Mouse (Mus musculus): ENCODE measurements around the gene Tmem184b. TPM values are rescaled to one million over a fixed set of nuclear protein-coding genes. Genes with fewer than 3 reads are reported as not detected.

Tmem184b gene
- polyA plus RNA-seq, 1 experiment, result 69.0 TPM

GRCm38 (mm10) chr15:79437541-79438208 is 34.3 kb upstream of the Tmem184b start:
- no peak for TF ChIP-seq CTCF (conservative IDR thresholded peaks at IDR 0.05; ENCODE audit: insufficient read depth, insufficient read length, low read depth, low read length)
- no peak for TF ChIP-seq POLR2A (IDR thresholded peaks at IDR 0.05; ENCODE audit: low read depth, low read length)
- Histone ChIP-seq H3K27ac (ENCODE audit: insufficient read depth, low read depth, low read length) (peak overlapping the region; percentile 36), H3K4me1 (ENCODE audit: control insufficient read depth, insufficient read depth, low read length) (peaks cover 30% of the 10 kb centered on the region), H3K36me3 (ENCODE audit: control insufficient read depth, insufficient read depth, low read length) (no peaks in the 10 kb centered on the region), H3K27me3 (replicated peaks; ENCODE audit: control insufficient read depth, insufficient read depth, low read length) (no peaks in the 10 kb centered on the region), H3K4me3 (ENCODE audit: insufficient read depth, low read depth, low read length) (no peak overlapping the region)
- WGBS, result 67% methylated on average over 12 of the region's 12 CpGs
- DNase-seq, result no peak

DNA sequence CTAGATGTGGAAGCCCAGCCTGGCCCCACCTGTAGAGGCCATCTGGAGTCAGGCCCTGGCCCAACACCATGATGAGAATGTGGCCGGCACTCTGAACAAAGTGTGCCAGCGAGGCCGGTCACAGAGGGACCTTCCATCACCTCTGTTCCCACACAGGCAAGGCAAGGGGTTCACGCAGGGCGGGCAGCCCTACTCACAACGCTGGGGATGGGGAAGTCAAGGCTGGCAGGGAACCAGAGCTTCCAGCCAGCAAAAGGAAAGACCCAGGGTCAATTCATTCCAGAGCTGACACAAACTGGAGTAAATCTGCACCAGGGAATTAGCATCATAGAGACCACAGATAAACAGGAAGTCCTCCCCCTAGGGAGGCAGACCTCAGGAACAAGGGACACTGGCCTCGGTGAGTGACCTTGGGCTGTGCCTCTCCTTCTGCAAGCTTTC is 33.1 kb upstream of the Tmem184b start:
- H3K4me1 ChIP-seq (ENCODE audit: control insufficient read depth, insufficient read depth, low read length), result peaks cover 34% of the 10 kb centered on the region
- H3K27ac ChIP-seq (ENCODE audit: insufficient read depth, low read depth, low read length), result peak overlapping the region; percentile 47
- peak; percentile 81 for DNase-seq
- TF ChIP-seq POLR2A (IDR thresholded peaks at IDR 0.05; ENCODE audit: low read depth, low read length), result no peak
- no peak for TF ChIP-seq CTCF (conservative IDR thresholded peaks at IDR 0.05; ENCODE audit: insufficient read depth, insufficient read length, low read depth, low read length)
- 44% methylated on average over 7 of the region's 7 CpGs for WGBS
- H3K4me3 ChIP-seq (ENCODE audit: insufficient read depth, low read depth, low read length), result no peak overlapping the region
- H3K36me3 ChIP-seq (ENCODE audit: control insufficient read depth, insufficient read depth, low read length), result no peaks in the 10 kb centered on the region
- no peaks in the 10 kb centered on the region for H3K27me3 ChIP-seq (replicated peaks; ENCODE audit: control insufficient read depth, insufficient read depth, low read length)

DNA sequence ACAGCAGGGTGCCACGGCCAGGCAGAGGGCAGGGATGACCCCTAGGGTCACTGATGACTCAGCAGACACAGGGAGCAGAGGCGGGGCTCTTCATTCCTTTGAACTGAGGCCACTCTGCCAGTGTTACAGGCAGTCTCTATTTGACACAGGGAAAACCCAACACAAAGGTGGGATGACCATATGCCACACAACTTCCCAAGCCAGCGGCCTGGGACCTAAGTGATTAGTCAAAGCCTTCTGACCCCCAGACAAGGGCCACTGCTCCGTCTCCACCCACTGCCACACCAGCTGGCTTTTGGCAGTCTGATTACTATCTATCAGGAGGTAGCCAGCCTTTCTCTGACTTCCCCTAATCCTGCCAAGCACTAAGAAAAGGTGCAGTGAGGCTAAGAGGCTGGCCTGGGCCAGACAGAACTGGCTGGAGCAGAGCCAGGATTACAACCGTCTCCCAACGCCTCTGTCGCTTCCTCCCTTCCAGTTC is 31.9 kb upstream of the Tmem184b start:
- whole genome bisulfite sequencing, result 17% methylated on average over 7 of the region's 7 CpGs
- peak; percentile 73 for DNase-seq
- H3K27me3 ChIP-seq (replicated peaks; ENCODE audit: control insufficient read depth, insufficient read depth, low read length), result no peaks in the 10 kb centered on the region
- H3K27ac ChIP-seq (ENCODE audit: insufficient read depth, low read depth, low read length), result peak overlapping the region; percentile 9; the same call in 1 of the 2 replicates
- no peak overlapping the region for H3K4me3 ChIP-seq (ENCODE audit: insufficient read depth, low read depth, low read length)
- H3K36me3 ChIP-seq (ENCODE audit: control insufficient read depth, insufficient read depth, low read length), result no peaks in the 10 kb centered on the region
- TF ChIP-seq POLR2A (IDR thresholded peaks at IDR 0.05; ENCODE audit: low read depth, low read length) (no peak), CTCF (conservative IDR thresholded peaks at IDR 0.05; ENCODE audit: insufficient read depth, insufficient read length, low read depth, low read length) (no peak)
- peaks cover 34% of the 10 kb centered on the region for H3K4me1 ChIP-seq (ENCODE audit: control insufficient read depth, insufficient read depth, low read length)

DNA sequence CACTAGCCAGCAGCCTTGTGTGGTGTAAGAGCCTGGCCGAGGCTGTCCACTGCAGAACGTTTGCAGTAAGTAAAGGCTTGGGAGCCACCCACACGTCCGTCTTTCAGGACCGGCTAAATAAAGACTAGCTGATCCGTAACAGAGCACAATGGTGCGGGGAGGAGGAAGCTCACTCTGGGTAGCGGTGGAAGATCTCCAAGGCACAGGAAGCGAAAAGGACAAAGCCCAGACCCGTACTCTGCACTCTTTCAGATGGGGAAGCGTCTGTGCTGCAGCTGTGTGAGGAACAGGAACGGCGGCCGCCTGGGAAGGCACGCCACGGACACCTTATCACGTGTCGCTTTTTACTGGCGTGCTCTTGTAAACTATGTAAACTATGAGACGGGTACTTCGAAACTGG is 29.5 kb upstream of the Tmem184b start:
- peaks cover 28% of the 10 kb centered on the region for H3K4me1 ChIP-seq (ENCODE audit: control insufficient read depth, insufficient read depth, low read length)
- DNase-seq, result peak; percentile 40
- H3K27me3 ChIP-seq (replicated peaks; ENCODE audit: control insufficient read depth, insufficient read depth, low read length), result no peaks in the 10 kb centered on the region
- H3K36me3 ChIP-seq (ENCODE audit: control insufficient read depth, insufficient read depth, low read length), result no peaks in the 10 kb centered on the region
- TF ChIP-seq CTCF (conservative IDR thresholded peaks at IDR 0.05; ENCODE audit: insufficient read depth, insufficient read length, low read depth, low read length) (no peak), POLR2A (IDR thresholded peaks at IDR 0.05; ENCODE audit: low read depth, low read length) (no peak)
- no peak overlapping the region for H3K27ac ChIP-seq (ENCODE audit: insufficient read depth, low read depth, low read length)
- no peak overlapping the region for H3K4me3 ChIP-seq (ENCODE audit: insufficient read depth, low read depth, low read length)
- WGBS, result 55% methylated on average over 21 of the region's 21 CpGs

DNA sequence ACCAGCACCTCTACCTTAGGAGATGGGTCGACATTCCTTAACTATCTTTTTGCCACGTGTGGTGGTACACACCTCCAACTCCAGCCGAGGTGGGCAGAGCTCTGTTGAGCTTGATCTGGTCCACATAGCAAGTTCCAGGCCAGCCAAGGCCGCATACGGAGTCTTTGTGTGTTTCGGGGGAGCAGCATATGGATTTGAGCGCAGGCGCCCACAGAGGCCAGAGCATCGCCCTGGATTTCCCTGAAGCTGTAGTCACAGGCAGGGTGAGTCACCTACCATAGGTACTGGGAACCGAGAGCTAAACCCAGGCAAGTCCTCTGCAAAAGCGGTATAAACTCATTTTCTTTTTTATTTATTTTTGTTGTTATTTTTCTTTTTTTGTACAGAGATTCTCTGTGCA is 29.0 kb upstream of the Tmem184b start:
- DNase-seq, result no peak
- H3K4me1 ChIP-seq (ENCODE audit: control insufficient read depth, insufficient read depth, low read length), result peaks cover 26% of the 10 kb centered on the region
- no peaks in the 10 kb centered on the region for H3K36me3 ChIP-seq (ENCODE audit: control insufficient read depth, insufficient read depth, low read length)
- H3K27ac ChIP-seq (ENCODE audit: insufficient read depth, low read depth, low read length), result peak overlapping the region; percentile 20; the same call in 1 of the 2 replicates
- no peaks in the 10 kb centered on the region for H3K27me3 ChIP-seq (replicated peaks; ENCODE audit: control insufficient read depth, insufficient read depth, low read length)
- H3K4me3 ChIP-seq (ENCODE audit: insufficient read depth, low read depth, low read length), result no peak overlapping the region
- WGBS, result 79% methylated on average over 11 of the region's 11 CpGs
- TF ChIP-seq CTCF (conservative IDR thresholded peaks at IDR 0.05; ENCODE audit: insufficient read depth, insufficient read length, low read depth, low read length) (no peak), POLR2A (IDR thresholded peaks at IDR 0.05; ENCODE audit: low read depth, low read length) (no peak)

DNA sequence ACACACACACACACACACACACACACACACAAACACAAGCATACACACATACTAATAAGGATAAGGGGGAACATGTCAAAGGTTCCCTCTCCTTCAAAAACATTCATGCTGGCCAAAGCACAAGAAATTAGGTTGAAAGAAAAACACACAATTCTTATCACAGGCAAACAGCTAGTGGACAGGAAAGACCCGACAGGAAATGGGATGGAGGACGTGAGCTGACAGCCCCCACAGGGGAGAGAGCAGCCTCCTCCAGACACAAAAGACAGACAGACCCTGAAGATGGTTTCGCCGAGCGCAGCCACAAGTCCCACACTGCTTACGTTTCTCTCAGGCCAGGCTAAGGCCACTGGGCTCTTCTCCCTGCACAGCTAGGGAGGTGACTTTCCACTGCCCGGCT is 28.6 kb upstream of the Tmem184b start:
- Histone ChIP-seq H3K4me1 (ENCODE audit: control insufficient read depth, insufficient read depth, low read length) (peaks cover 22% of the 10 kb centered on the region), H3K27ac (ENCODE audit: insufficient read depth, low read depth, low read length) (peak overlapping the region; percentile 20; the same call in 1 of the 2 replicates), H3K4me3 (ENCODE audit: insufficient read depth, low read depth, low read length) (no peak overlapping the region), H3K27me3 (replicated peaks; ENCODE audit: control insufficient read depth, insufficient read depth, low read length) (no peaks in the 10 kb centered on the region), H3K36me3 (ENCODE audit: control insufficient read depth, insufficient read depth, low read length) (no peaks in the 10 kb centered on the region)
- DNase-seq, result no peak
- no peak for TF ChIP-seq POLR2A (IDR thresholded peaks at IDR 0.05; ENCODE audit: low read depth, low read length)
- no peak for TF ChIP-seq CTCF (conservative IDR thresholded peaks at IDR 0.05; ENCODE audit: insufficient read depth, insufficient read length, low read depth, low read length)
- 51% methylated on average over 7 of the region's 7 CpGs for WGBS

GRCm38 (mm10) chr15:79430461-79431000 is 27.2 kb upstream of the Tmem184b start:
- no peaks in the 10 kb centered on the region for H3K36me3 ChIP-seq (ENCODE audit: control insufficient read depth, insufficient read depth, low read length)
- DNase-seq, result no peak
- no peak overlapping the region for H3K4me3 ChIP-seq (ENCODE audit: insufficient read depth, low read depth, low read length)
- TF ChIP-seq POLR2A (IDR thresholded peaks at IDR 0.05; ENCODE audit: low read depth, low read length) (no peak), CTCF (conservative IDR thresholded peaks at IDR 0.05; ENCODE audit: insufficient read depth, insufficient read length, low read depth, low read length) (no peak)
- peaks cover 13% of the 10 kb centered on the region for H3K4me1 ChIP-seq (ENCODE audit: control insufficient read depth, insufficient read depth, low read length)
- H3K27ac ChIP-seq (ENCODE audit: insufficient read depth, low read depth, low read length), result no peak overlapping the region
- H3K27me3 ChIP-seq (replicated peaks; ENCODE audit: control insufficient read depth, insufficient read depth, low read length), result no peaks in the 10 kb centered on the region
- 77% methylated on average over 10 of the region's 10 CpGs for WGBS

All from kidney, adult 2 months (tissue).